Mouse (Mus musculus) MEL (cell line): Measurements from ENCODE around the gene Ablim2. TPM values are rescaled to one million over a fixed set of nuclear protein-coding genes. Genes with fewer than 3 reads are reported as not detected.

Experiments used
- DNase-seq: peaks from one replicate; pipeline ENCODE4 v3.0.0; 2011; ENCODE audit warnings: low read depth, low spot score
- H3K27ac ChIP-seq: 2 replicates; pipeline ENCODE4 v1.5.1; 2012; ENCODE audit warnings: low read depth, mild to moderate bottlenecking, control low read depth, low read length, moderate library complexity; ENCODE audit not compliant: control insufficient read depth
- H3K27me3 ChIP-seq, 2 experiments: fragments of 150-350 bp in 1 of 2; sonication (generic) in 1 of 2; 2 replicates each; pipeline ENCODE4 v1.6.1; 2012; ENCODE audit warnings: low read length in 2 of 2, mild to moderate bottlenecking in 2 of 2, improper control_type of control experiment in 1 of 2, moderate library complexity in 1 of 2; ENCODE audit not compliant: insufficient read depth in 2 of 2, control insufficient read depth in 1 of 2
- H3K36me3 ChIP-seq, 2 experiments: 2 replicates each; pipeline ENCODE4 v1.6.1; 2012 to 2014; ENCODE audit warnings: low read length in 2 of 2, improper control_type of control experiment in 1 of 2, inconsistent platforms in 1 of 2, mild to moderate bottlenecking in 1 of 2; ENCODE audit not compliant: insufficient read depth in 2 of 2, control insufficient read depth in 1 of 2
- H3K4me1 ChIP-seq, 2 experiments: fragments of 150-350 bp in 1 of 2; sonication (generic) in 1 of 2; 2 replicates each; pipeline ENCODE4 v1.6.1; 2012; ENCODE audit warnings: low read length in 2 of 2, improper control_type of control experiment in 1 of 2, mild to moderate bottlenecking in 1 of 2; ENCODE audit not compliant: insufficient read depth in 2 of 2, control insufficient read depth in 1 of 2
- H3K4me3 ChIP-seq, 2 experiments: fragments of 150-350 bp in 1 of 2; sonication (generic) in 1 of 2; 2 replicates each; pipeline ENCODE4 v1.5.1; 2012; ENCODE audit warnings: low read depth in 2 of 2, low read length in 2 of 2, mild to moderate bottlenecking in 2 of 2, moderate library complexity in 2 of 2, control low read depth in 1 of 2, improper control_type of control experiment in 1 of 2; ENCODE audit not compliant: control insufficient read depth in 1 of 2, insufficient read depth in 1 of 2
- H3K79me2 ChIP-seq: 2 replicates; pipeline ENCODE4 v1.6.1; 2012; ENCODE audit warnings: mild to moderate bottlenecking, low read length, moderate library complexity; ENCODE audit not compliant: control insufficient read depth, poor library complexity, insufficient read depth
- H3K9ac ChIP-seq: 2 replicates; pipeline ENCODE4 v1.6.1; 2012; ENCODE audit warnings: low read depth, mild to moderate bottlenecking, control low read depth, low read length, moderate library complexity; ENCODE audit not compliant: control insufficient read depth, poor library complexity, severe bottlenecking
- H3K9me3 ChIP-seq: fragments of 150-350 bp; sonication (generic); replicated peaks from 2 replicates; pipeline ENCODE4 v1.6.1; 2012; ENCODE audit warnings: mild to moderate bottlenecking, low read length, improper control_type of control experiment, moderate library complexity; ENCODE audit not compliant: insufficient read depth
- BHLHE40 ChIP-seq: IDR thresholded peaks from 2 replicates; pipeline ENCODE4 v1.6.1; 2012; ENCODE audit warnings: low read depth, mild to moderate bottlenecking, inconsistent platforms, low read length, improper control_type of control experiment, borderline replicate concordance
- CTCF ChIP-seq, 3 experiments: IDR thresholded peaks in 2 of 3; conservative IDR thresholded peaks in 1 of 3; 2 replicates each; pipeline ENCODE4 v1.5.1; 2011 to 2012; ENCODE audit warnings: low read length in 3 of 3, low read depth in 2 of 3, mild to moderate bottlenecking in 2 of 3, improper control_type of control experiment in 1 of 3, inconsistent platforms in 1 of 3, mixed read lengths in 1 of 3, moderate library complexity in 1 of 3; ENCODE audit not compliant: control insufficient read depth in 1 of 3, insufficient read depth in 1 of 3, poor library complexity in 1 of 3, severe bottlenecking in 1 of 3
- E2F4 ChIP-seq: IDR thresholded peaks from 2 replicates; pipeline ENCODE4 v1.6.1; 2011; ENCODE audit warnings: low read depth, low read length, improper control_type of control experiment, borderline replicate concordance
- EP300 ChIP-seq, 2 experiments: IDR thresholded peaks; 2 replicates each; pipeline ENCODE4 v1.6.1; 2011; ENCODE audit warnings: improper control_type of control experiment in 2 of 2, low read length in 2 of 2, low read depth in 1 of 2, mild to moderate bottlenecking in 1 of 2
- GABPA ChIP-seq: IDR thresholded peaks from 2 replicates; pipeline ENCODE4 v1.6.1; 2012; ENCODE audit warnings: low read depth, mild to moderate bottlenecking, inconsistent platforms, low read length, improper control_type of control experiment, moderate library complexity
- HCFC1 ChIP-seq: IDR thresholded peaks from 2 replicates; pipeline ENCODE4 v1.6.1; 2012; ENCODE audit warnings: low read depth, mild to moderate bottlenecking, inconsistent platforms, low read length, improper control_type of control experiment, moderate library complexity
- JUND ChIP-seq: IDR thresholded peaks from 2 replicates; pipeline ENCODE4 v1.6.1; 2011; ENCODE audit warnings: low read depth, mild to moderate bottlenecking, improper control_type of control experiment, low read length
- MEF2A ChIP-seq: IDR thresholded peaks from 2 replicates; pipeline ENCODE4 v1.6.1; 2014; ENCODE audit warnings: low read depth, mild to moderate bottlenecking, inconsistent platforms, low read length, improper control_type of control experiment; ENCODE audit not compliant: poor library complexity, insufficient replicate concordance, severe bottlenecking; ENCODE audit errors: extremely low read depth
- MYB ChIP-seq: IDR thresholded peaks from 2 replicates; pipeline ENCODE4 v1.6.1; 2011; ENCODE audit warnings: mild to moderate bottlenecking, low read depth, low read length, improper control_type of control experiment
- MYC ChIP-seq: IDR thresholded peaks from 2 replicates; pipeline ENCODE4 v1.6.1; 2011; ENCODE audit warnings: low read depth, mild to moderate bottlenecking, low read length, improper control_type of control experiment, moderate library complexity
- NELFE ChIP-seq: IDR thresholded peaks from 2 replicates; pipeline ENCODE4 v1.6.1; 2011; ENCODE audit warnings: low read depth, low read length, improper control_type of control experiment
- POLR2AphosphoS2 ChIP-seq: IDR thresholded peaks from 2 replicates; pipeline ENCODE4 v1.6.1; 2011; ENCODE audit warnings: low read length, improper control_type of control experiment
- POLR2AphosphoS5 ChIP-seq: IDR thresholded peaks from 2 replicates; pipeline ENCODE4 v1.6.1; 2012; ENCODE audit warnings: low read depth, borderline replicate concordance, mild to moderate bottlenecking, inconsistent platforms, low read length, moderate library complexity, mixed read lengths
- RAD21 ChIP-seq: IDR thresholded peaks from 2 replicates; pipeline ENCODE4 v1.6.1; 2011; ENCODE audit warnings: mild to moderate bottlenecking, low read depth, low read length, improper control_type of control experiment
- SIN3A ChIP-seq: IDR thresholded peaks from 2 replicates; pipeline ENCODE4 v1.6.1; 2012; ENCODE audit warnings: low read length, improper control_type of control experiment, inconsistent platforms
- SMC3 ChIP-seq: IDR thresholded peaks from 2 replicates; pipeline ENCODE4 v1.6.1; 2011; ENCODE audit warnings: low read depth, low read length, improper control_type of control experiment
- TCF12 ChIP-seq: IDR thresholded peaks from 2 replicates; pipeline ENCODE4 v1.6.1; 2014; ENCODE audit warnings: low read depth, mild to moderate bottlenecking, inconsistent platforms, low read length, improper control_type of control experiment, moderate library complexity
- ZNF384 ChIP-seq: IDR thresholded peaks from 2 replicates; pipeline ENCODE4 v1.6.1; 2012; ENCODE audit warnings: low read depth, mild to moderate bottlenecking, inconsistent platforms, low read length, improper control_type of control experiment
- polyA plus RNA-seq, 2 experiments: library from polyadenylated mRNA; stranded (reverse) in 1 of 2; unstranded in 1 of 2; fragments of >175 nt in 1 of 2; fragments of >200 nt in 1 of 2; gene quantifications; 2 replicates each; pipeline versions ENCODE4 v1.2.1 to v1.2.4; 2012; ENCODE audit warnings: low replicate concordance in 2 of 2, low read depth in 1 of 2; ENCODE audit not compliant: insufficient read length in 2 of 2, insufficient read depth in 1 of 2, missing spikeins in 1 of 2
- total RNA-seq: library from RNA; depleted of rRNA; stranded (reverse); fragments of 300-350 nt; gene quantifications from 2 replicates; pipeline ENCODE4 v1.2.3, GENCODE M21; 2012

Gene Ablim2
- total and polyA plus RNA-seq, 3 experiments: not detected

DNA sequence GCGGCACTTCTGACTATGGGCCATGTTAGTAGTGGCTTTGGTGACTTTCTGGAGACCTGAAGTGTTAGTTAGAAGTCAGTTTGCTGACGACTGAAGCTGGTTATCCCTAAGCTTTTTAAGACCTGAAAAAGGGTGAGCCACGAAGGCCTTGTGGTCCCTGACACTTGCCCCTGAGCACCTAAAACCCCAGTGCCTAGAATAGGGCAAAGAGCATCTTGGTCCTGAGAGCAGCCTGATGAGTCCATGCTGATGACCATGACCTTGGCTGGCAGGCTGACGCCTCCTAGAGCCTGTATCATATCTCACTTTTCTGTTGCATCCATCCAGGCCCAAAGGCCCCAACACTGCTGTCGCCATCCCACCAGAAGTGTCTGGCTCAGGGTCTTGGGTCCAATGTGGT lies 12.3 kb upstream of the Ablim2 start:
- Histone ChIP-seq H3K4me3 (no peak overlapping the region), H3K9me3 (no peaks in the 10 kb centered on the region; the same call in 1 of the 2 replicates), H3K79me2 (no peaks in the 10 kb centered on the region), H3K27me3 (no peaks in the 10 kb centered on the region), H3K27ac (no peak overlapping the region), H3K9ac (no peak overlapping the region), H3K4me1 (no peaks in the 10 kb centered on the region), H3K36me3 (no peaks in the 10 kb centered on the region)
- DNase-seq: no peak
- TF ChIP-seq POLR2AphosphoS2 (no peak), SIN3A (no peak), TCF12 (no peak), CTCF (IDR thresholded peaks at IDR 0.05 in 2 of 3, conservative IDR thresholded peaks at IDR 0.05 in 1 of 3; ENCODE audit: control insufficient read depth in 1 of 3, insufficient read depth in 1 of 3, low read depth in 2 of 3, low read length in 3 of 3, poor library complexity in 1 of 3, severe bottlenecking in 1 of 3) (no peak), MYB (no peak), BHLHE40 (no peak), NELFE (no peak), HCFC1 (no peak), E2F4 (no peak), MYC (no peak), SMC3 (no peak), ZNF384 (no peak), GABPA (no peak), POLR2AphosphoS5 (no peak), EP300 (IDR thresholded peaks at IDR 0.05; ENCODE audit: low read depth in 1 of 2, low read length in 2 of 2) (no peak), JUND (no peak)

DNA sequence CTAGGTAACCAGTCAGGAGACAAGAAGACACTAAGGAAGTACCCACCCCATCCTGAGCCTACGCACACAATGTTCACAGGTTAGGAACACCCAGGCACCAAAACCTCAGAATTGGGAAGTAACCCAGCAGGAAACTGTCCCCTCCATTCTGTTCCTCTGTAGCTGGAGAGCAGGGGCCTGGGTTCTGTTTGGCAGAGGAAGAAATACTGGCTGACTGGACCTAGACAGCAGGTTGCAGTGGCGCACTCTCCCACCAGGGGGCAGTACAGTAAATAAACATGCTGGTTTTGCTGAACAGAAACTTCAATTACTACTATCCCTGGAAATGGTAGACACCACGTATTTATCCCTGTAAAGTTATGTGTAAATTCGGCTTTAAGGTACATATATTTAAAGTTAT lies 10.8 kb upstream of the Ablim2 start:
- Histone ChIP-seq H3K79me2 (no peaks in the 10 kb centered on the region), H3K9me3 (no peaks in the 10 kb centered on the region; the same call in 1 of the 2 replicates), H3K27ac (no peak overlapping the region), H3K4me1 (no peaks in the 10 kb centered on the region), H3K9ac (no peak overlapping the region), H3K27me3 (no peaks in the 10 kb centered on the region), H3K4me3 (no peak overlapping the region), H3K36me3 (no peaks in the 10 kb centered on the region)
- DNase-seq: no peak
- TF ChIP-seq RAD21 (peak; percentile 1; the same call in 1 of the 2 replicates), SMC3 (no peak), E2F4 (no peak), MEF2A (no peak), CTCF (IDR thresholded peaks at IDR 0.05 in 2 of 3, conservative IDR thresholded peaks at IDR 0.05 in 1 of 3; ENCODE audit: control insufficient read depth in 1 of 3, insufficient read depth in 1 of 3, low read depth in 2 of 3, low read length in 3 of 3, poor library complexity in 1 of 3, severe bottlenecking in 1 of 3) (peak; percentile 9 to 54 (median 46); a peak in 5 of 6 replicates)
